In genomic region chr5:124138066-124138465, GRCm38 (mm10) we compare ENCODE assay signal across 19 mouse cellular contexts. TPM values are rescaled to one million over a fixed set of nuclear protein-coding genes. Genes with fewer than 3 reads are reported as not detected.
A peak's percentile ranks its signal among the peaks of the same experiment; 100 is the strongest.
DNase-seq lines count a peak whose midpoint lies in the region; ATAC-seq and TF ChIP-seq lines count a peak whose summit lies in the region.
"Had no signal": no experiment of that assay in that cellular context is flagged by ENCODE, and none has a peak within 500 bp of the region (broad histone marks: within the 10 kb centered on the region; RNA-seq: fewer than 3 reads in every experiment).

No protein-coding gene starts in this region.

- no peak for TF ChIP-seq POLR2A in lung, adult 2 months (IDR thresholded peaks at IDR 0.05; ENCODE audit: borderline replicate concordance, extremely low read depth, low read depth, low read length)

- peak; percentile 30 for DNase-seq in cerebellum, adult 9-10 months
- no peak for DNase-seq in cerebellum, postnatal 25 days
- DNase-seq in heart, postnatal 10 days = peak; percentile 35 to 50
- peak; percentile 64 for DNase-seq in lung, embryonic 14.5 days
- DNase-seq in lung, adult 2 months = no peak
- peak; percentile 52 for DNase-seq in lung, postnatal 36 days
- DNase-seq: adrenal gland, adult 2 months; cerebellum, adult 11 months; gastrocnemius, postnatal 14 days; liver, embryonic 13.5 days; thymus, adult 2 months had no signal

- no peak overlapping the region for H3K4me3 ChIP-seq in heart, embryonic 11.5 days (ENCODE audit: low read depth, low read length)
- no peak overlapping the region for H3K4me3 ChIP-seq in lung, embryonic 14.5 days (ENCODE audit: low read depth, low read length)
- no peak overlapping the region for H3K4me3 ChIP-seq in lung, adult 2 months (replicated peaks; ENCODE audit: extremely low read depth, low read depth, low read length)
- H3K4me3 ChIP-seq: embryonic facial prominence, embryonic 15.5 days; forebrain, embryonic 10.5 days; intestine, embryonic 15.5 days; kidney, embryonic 15.5 days; limb, embryonic 10.5 days; liver, embryonic 13.5 days; midbrain, embryonic 15.5 days had no signal

- intact Hi-C loops in heart, postnatal 10 days (cut with DNase I) = no loop called here

- WGBS in heart, embryonic 11.5 days (ENCODE audit: insufficient replicate concordance) = 69% methylated on average over 7 of the region's 7 CpGs
- WGBS in lung, embryonic 14.5 days = 44% methylated on average over 7 of the region's 7 CpGs
- 43% methylated on average over 7 of the region's 7 CpGs for WGBS in lung, adult 2 months

- no peaks in the 10 kb centered on the region for H3K9me3 ChIP-seq in heart, embryonic 11.5 days (replicated peaks; ENCODE audit: control insufficient read depth, low read length)
- no peaks in the 10 kb centered on the region for H3K9me3 ChIP-seq in lung, embryonic 14.5 days (ENCODE audit: low read depth, low read length)
- H3K9me3 ChIP-seq: embryonic facial prominence, embryonic 15.5 days; forebrain, embryonic 10.5 days; intestine, embryonic 15.5 days; kidney, embryonic 15.5 days; limb, embryonic 10.5 days; liver, embryonic 13.5 days; midbrain, embryonic 15.5 days had no signal

- peaks cover 7% of the 10 kb centered on the region for H3K36me3 ChIP-seq in heart, embryonic 11.5 days (ENCODE audit: control insufficient read depth, insufficient read depth, low read length)
- H3K36me3 ChIP-seq in lung, embryonic 14.5 days (ENCODE audit: insufficient read depth) = peaks cover 26% of the 10 kb centered on the region; the same call in 1 of the 2 replicates

- no peak overlapping the region for H3K27ac ChIP-seq in heart, embryonic 11.5 days (ENCODE audit: low read depth, low read length)
- no peak overlapping the region for H3K27ac ChIP-seq in lung, embryonic 14.5 days (ENCODE audit: low read depth)
- H3K27ac ChIP-seq: embryonic facial prominence, embryonic 15.5 days; forebrain, embryonic 10.5 days; intestine, embryonic 15.5 days; kidney, embryonic 15.5 days; limb, embryonic 10.5 days; liver, embryonic 13.5 days; midbrain, embryonic 15.5 days had no signal

- H3K4me1 ChIP-seq in heart, embryonic 11.5 days (ENCODE audit: control insufficient read depth, insufficient read depth, low read length) = peaks cover 2% of the 10 kb centered on the region; the same call in 1 of the 2 replicates
- no peaks in the 10 kb centered on the region for H3K4me1 ChIP-seq in lung, embryonic 14.5 days (ENCODE audit: insufficient read depth)
- 0 out of 2 replicates have a peak, but pooled peaks cover 2% of the 10 kb centered on the region for H3K4me1 ChIP-seq in lung, adult 2 months (ENCODE audit: control insufficient read depth, insufficient read depth, low read length)
- H3K4me1 ChIP-seq: embryonic facial prominence, embryonic 15.5 days; forebrain, embryonic 10.5 days; intestine, embryonic 15.5 days; kidney, embryonic 15.5 days; limb, embryonic 10.5 days; midbrain, embryonic 15.5 days had no signal

- no peak overlapping the region for H3K4me2 ChIP-seq in heart, embryonic 11.5 days
- no peak overlapping the region for H3K4me2 ChIP-seq in lung, embryonic 14.5 days
- H3K4me2 ChIP-seq: embryonic facial prominence, embryonic 15.5 days; intestine, embryonic 15.5 days; kidney, embryonic 15.5 days; liver, embryonic 13.5 days; midbrain, embryonic 15.5 days had no signal

- no peak overlapping the region for H3K9ac ChIP-seq in heart, embryonic 11.5 days (ENCODE audit: low read depth, low read length)
- no peak overlapping the region for H3K9ac ChIP-seq in lung, embryonic 14.5 days
- H3K9ac ChIP-seq: embryonic facial prominence, embryonic 15.5 days; intestine, embryonic 15.5 days; kidney, embryonic 15.5 days; liver, embryonic 13.5 days; midbrain, embryonic 15.5 days had no signal

- no peak for ATAC-seq in heart, embryonic 11.5 days (replicated peaks; ENCODE audit: insufficient number of reproducible peaks, low FRiP score, low TSS enrichment)
- peak; percentile 52; the same call in 1 of the 2 replicates for ATAC-seq in lung, embryonic 14.5 days (ENCODE audit: insufficient read depth)
- no peak for ATAC-seq in granulocyte monocyte progenitor cell, adult 5-6 weeks (replicated peaks; ENCODE audit: poor library complexity, severe bottlenecking)
- ATAC-seq: intestine, embryonic 15.5 days; midbrain, embryonic 15.5 days had no signal

- H3K27me3 ChIP-seq in heart, embryonic 11.5 days (ENCODE audit: control insufficient read depth, insufficient read depth, low read length) = no peaks in the 10 kb centered on the region
- no peaks in the 10 kb centered on the region for H3K27me3 ChIP-seq in lung, embryonic 14.5 days (ENCODE audit: insufficient read depth, low read length)
- H3K27me3 ChIP-seq: embryonic facial prominence, embryonic 15.5 days; intestine, embryonic 15.5 days; kidney, embryonic 15.5 days; liver, embryonic 13.5 days; midbrain, embryonic 15.5 days had no signal

- no peak for TF ChIP-seq CTCF in lung, embryonic 14.5 days (IDR thresholded peaks at IDR 0.05; ENCODE audit: low read depth)
- no peak for TF ChIP-seq CTCF in lung, adult 2 months (IDR thresholded peaks at IDR 0.05; ENCODE audit: insufficient read depth, low read length)

RNA-seq across cellular contexts. Expression of gene Arl6ip4, which starts 22.2 kb away (rescaled TPM):
- total RNA-seq in heart, postnatal 10 days (2021) = 10 to 100 TPM; 47.9 to 52.7 TPM
- polyA plus RNA-seq in heart, embryonic 11.5 days (2014; fragmentation: Nextera tagmentation; extraction: Ambion mirVana) = 65.7 and 74.6 TPM in 2 replicates
- polyA plus RNA-seq in lung, embryonic 14.5 days (2014; fragmentation: Nextera tagmentation; extraction: Ambion mirVana) = 100.0 and 105 TPM in 2 replicates
- 32.3 and 33.6 TPM in 2 replicates for polyA plus RNA-seq in lung, adult 2 months (2012; rRNA removed)
- 65.3 and 89.4 TPM in 2 replicates for total RNA-seq in granulocyte monocyte progenitor cell, adult 5-6 weeks (2014; fragmentation: Nextera tagmentation)
- 89.7 and 99.8 TPM in 2 replicates for total RNA-seq in granulocyte monocyte progenitor cell, adult 5-6 weeks (2017)

RNA-seq across cellular contexts. Expression of gene Ogfod2, which starts 26.0 kb away (rescaled TPM):
- total RNA-seq in heart, postnatal 10 days (2021) = 10 to 100 TPM; 11.9 to 14.2 TPM
- 13.6 and 14.8 TPM in 2 replicates for polyA plus RNA-seq in heart, embryonic 11.5 days (2014; fragmentation: Nextera tagmentation; extraction: Ambion mirVana)
- polyA plus RNA-seq in lung, embryonic 14.5 days (2014; fragmentation: Nextera tagmentation; extraction: Ambion mirVana) = 13.3 and 13.4 TPM in 2 replicates
- polyA plus RNA-seq in lung, adult 2 months (2012; rRNA removed) = 42.4 and 52.2 TPM in 2 replicates
- 8.9 and 12.1 TPM in 2 replicates for total RNA-seq in granulocyte monocyte progenitor cell, adult 5-6 weeks (2014; fragmentation: Nextera tagmentation)
- 14.9 and 18.6 TPM in 2 replicates for total RNA-seq in granulocyte monocyte progenitor cell, adult 5-6 weeks (2017)

RNA-seq across cellular contexts. Expression of gene Abcb9, which starts 42.5 kb away (rescaled TPM):
- 1 to 10 TPM; 6.5 to 6.7 TPM for total RNA-seq in heart, postnatal 10 days (2021)
- 1.1 and 1.4 TPM in 2 replicates for polyA plus RNA-seq in heart, embryonic 11.5 days (2014; fragmentation: Nextera tagmentation; extraction: Ambion mirVana)
- 0.88 and 1.1 TPM in 2 replicates for polyA plus RNA-seq in lung, embryonic 14.5 days (2014; fragmentation: Nextera tagmentation; extraction: Ambion mirVana)
- polyA plus RNA-seq in lung, adult 2 months (2012; rRNA removed) = 7.7 and 7.8 TPM in 2 replicates
- 0.71 and 0.96 TPM in 2 replicates for total RNA-seq in granulocyte monocyte progenitor cell, adult 5-6 weeks (2014; fragmentation: Nextera tagmentation)
- 0.73 and 2.7 TPM in 2 replicates for total RNA-seq in granulocyte monocyte progenitor cell, adult 5-6 weeks (2017)

Comparison
In these comparisons a context has a peak if more than half of its experiments do, and no peak if none do; other contexts are left out.
1. DNase-seq: peak in cerebellum, adult 9-10 months (single experiment), heart, postnatal 10 days (2 of 2), lung, embryonic 14.5 days (single experiment) and lung, postnatal 36 days (single experiment); none in cerebellum, postnatal 25 days (0 of 2) and lung, adult 2 months (single experiment).